18 mouse cellular contexts compared by ENCODE assay signal in genomic region chr15:93504808-93505207, GRCm38 (mm10).
"Had no signal": no experiment of that assay in that cellular context is flagged by ENCODE, and none has a peak within 500 bp of the region (broad histone marks: within the 10 kb centered on the region; RNA-seq: fewer than 3 reads in every experiment).

No protein-coding gene starts in this region.

- H3K4me2 ChIP-seq: lung, embryonic 15.5 days; midbrain, embryonic 11.5 days; midbrain, embryonic 13.5 days; midbrain, embryonic 15.5 days; neural tube, embryonic 13.5 days; stomach, embryonic 15.5 days had no signal

- H3K27me3 ChIP-seq: lung, embryonic 15.5 days; megakaryocyte, embryonic 14.5 days; midbrain, embryonic 13.5 days; midbrain, embryonic 15.5 days; neural tube, embryonic 13.5 days; stomach, embryonic 15.5 days had no signal

- H3K9me3 ChIP-seq: lung, embryonic 15.5 days; midbrain, embryonic 13.5 days; midbrain, embryonic 15.5 days; stomach, embryonic 15.5 days had no signal

- ATAC-seq: liver, postnatal 0 days; lung, postnatal 0 days; midbrain, embryonic 13.5 days; midbrain, embryonic 15.5 days had no signal

- H3K27ac ChIP-seq: lung, embryonic 15.5 days; macrophage; midbrain, embryonic 13.5 days; midbrain, embryonic 15.5 days; neural tube, embryonic 13.5 days; stomach, embryonic 15.5 days; stomach, postnatal 0 days had no signal

- DNase-seq: liver, postnatal 0 days; lung, adult 2 months; lung, postnatal 14 days; lung, postnatal 36 days; right cerebral cortex, postnatal 14 days; thymus, adult 2 months; thymus, postnatal 25 days; thymus, postnatal 4 days had no signal

- H3K4me1 ChIP-seq: lung, embryonic 15.5 days; midbrain, embryonic 15.5 days; stomach, embryonic 15.5 days had no signal

- H3K9ac ChIP-seq: liver, postnatal 0 days; lung, embryonic 15.5 days; midbrain, embryonic 13.5 days; midbrain, embryonic 15.5 days; neural tube, embryonic 13.5 days; stomach, embryonic 15.5 days had no signal

- H3K4me3 ChIP-seq: lung, embryonic 15.5 days; megakaryocyte, embryonic 14.5 days; midbrain, embryonic 13.5 days; midbrain, embryonic 15.5 days; neural tube, embryonic 13.5 days; stomach, embryonic 15.5 days had no signal
